Mouse (Mus musculus) ES-E14 (cell line): Measurements from ENCODE around the gene Shisa8. TPM values are rescaled to one million over a fixed set of nuclear protein-coding genes. Genes with fewer than 3 reads are reported as not detected.
A peak's percentile ranks its signal among the peaks of the same experiment; 100 is the strongest.

Experiments
- DNase-seq: peaks from one replicate; pipeline ENCODE4 v3.0.0-alpha.2; 2013; ENCODE audit warnings: low read depth, low spot score
- H3K27ac ChIP-seq: 2 replicates; pipeline ENCODE4 v1.5.1; 2012; ENCODE audit warnings: low read depth, mild to moderate bottlenecking, low read length, moderate library complexity, mixed read lengths; ENCODE audit not compliant: poor library complexity, insufficient read depth, severe bottlenecking
- H3K36me3 ChIP-seq: 2 replicates; pipeline ENCODE4 v1.6.1; 2012; ENCODE audit warnings: mild to moderate bottlenecking, low read length, moderate library complexity, mixed read lengths; ENCODE audit not compliant: control insufficient read depth, poor library complexity, insufficient read depth, severe bottlenecking
- H3K4me1 ChIP-seq, 2 experiments: fragments of 150-350 bp in 1 of 2; sonication (generic) in 1 of 2; 2 replicates each; pipeline ENCODE4 v1.6.1; 2012; ENCODE audit warnings: low read length in 2 of 2, mild to moderate bottlenecking in 1 of 2, mixed read lengths in 1 of 2; ENCODE audit not compliant: control insufficient read depth in 2 of 2, insufficient read depth in 2 of 2, poor library complexity in 1 of 2
- H3K4me3 ChIP-seq, 2 experiments: fragments of 150-350 bp in 1 of 2; sonication (generic) in 1 of 2; 2 replicates each; pipeline ENCODE4 v1.5.1; 2012; ENCODE audit warnings: low read length in 2 of 2, low read depth in 1 of 2, mild to moderate bottlenecking in 1 of 2, mixed read lengths in 1 of 2; ENCODE audit not compliant: insufficient read depth in 1 of 2, poor library complexity in 1 of 2, severe bottlenecking in 1 of 2
- H3K9ac ChIP-seq: 2 replicates; pipeline ENCODE4 v1.6.1; 2012; ENCODE audit warnings: low read depth, mild to moderate bottlenecking, low read length, mixed read lengths; ENCODE audit not compliant: poor library complexity, insufficient read depth, severe bottlenecking
- H3K9me3 ChIP-seq: fragments of 150-350 bp; sonication (generic); 2 replicates; pipeline ENCODE4 v1.6.1; 2012; ENCODE audit warnings: low read depth, mild to moderate bottlenecking, low read length; ENCODE audit not compliant: control insufficient read depth, insufficient read depth
- CHD2 ChIP-seq: IDR thresholded peaks from 2 replicates; pipeline ENCODE4 v1.6.1; 2014; ENCODE audit warnings: mild to moderate bottlenecking, low read depth, low read length, inconsistent platforms
- HCFC1 ChIP-seq: IDR thresholded peaks from 2 replicates; pipeline ENCODE4 v1.6.1; 2012; ENCODE audit warnings: low read length, inconsistent platforms, borderline replicate concordance; ENCODE audit not compliant: insufficient read depth
- MAFK ChIP-seq: IDR thresholded peaks from 2 replicates; pipeline ENCODE4 v1.6.1; 2014; ENCODE audit warnings: mild to moderate bottlenecking, low read depth, low read length, inconsistent platforms; ENCODE audit not compliant: insufficient read depth
- ZC3H11A ChIP-seq: IDR thresholded peaks from 2 replicates; pipeline ENCODE4 v1.6.1; 2012; ENCODE audit warnings: low read depth, mild to moderate bottlenecking, inconsistent platforms, low read length, borderline replicate concordance
- ZNF384 ChIP-seq: IDR thresholded peaks from 2 replicates; pipeline ENCODE4 v1.6.1; 2012; ENCODE audit warnings: low read depth, low read length, inconsistent platforms
- in situ Hi-C, 2 experiments: fragments of 600-800 bp; cut with MboI; formaldehyde crosslinking; loops; one replicate each; pipeline ENCODE4 v1.15.1; 2025; ENCODE audit warnings: low sequenced_read_pairs in 2 of 2, inconsistent platforms in 1 of 2; ENCODE audit not compliant: unreplicated experiment in 2 of 2
- total RNA-seq: library from RNA; depleted of rRNA; stranded (reverse); fragments of 300-350 nt; gene quantifications from 2 replicates; pipeline ENCODE4 v1.2.3, GENCODE M21; 2012; rRNA removed

Gene Shisa8
- total RNA-seq, 1 experiment = 4.1 TPM

GRCm38 (mm10) chr15:82158243-82159035 is 54.2 kb downstream of the Shisa8 start:
- no peak for DNase-seq
- TF ChIP-seq ZC3H11A (no peak), MAFK (no peak)
- H3K9ac ChIP-seq = no peak overlapping the region
- in situ Hi-C loops = no loop called here
- peaks cover 6 to 21% of the 10 kb centered on the region in 2 experiments; a peak in 3 of 4 replicates for H3K4me1 ChIP-seq
- H3K4me3 ChIP-seq = 0 out of 4 replicates have a peak overlapping the region, but pooled peaks of 1 of the 2 experiments have one; percentile 3
- H3K36me3 ChIP-seq = peaks cover 5% of the 10 kb centered on the region; the same call in 1 of the 2 replicates
- H3K9me3 ChIP-seq = no peaks in the 10 kb centered on the region
- no peak overlapping the region for H3K27ac ChIP-seq

DNA sequence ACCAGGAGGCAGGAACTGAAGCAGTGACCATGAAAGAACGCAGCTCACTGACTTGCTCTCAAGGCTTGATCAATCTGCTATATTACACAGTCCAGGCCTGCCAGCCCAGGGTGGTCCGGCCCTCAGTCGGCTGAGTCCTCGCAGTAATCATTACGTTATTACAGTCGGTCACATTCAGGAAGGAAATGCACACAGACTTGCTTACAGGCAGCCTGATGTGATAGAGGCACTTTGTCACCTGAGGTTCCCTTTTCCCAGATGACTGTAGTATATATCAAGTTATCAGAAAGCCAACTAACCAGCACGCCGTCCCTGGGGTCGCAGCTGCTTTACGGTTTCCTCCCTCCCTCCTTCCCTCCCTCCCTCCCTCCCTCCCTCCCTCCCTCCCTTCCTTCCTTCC is 55.7 kb downstream of the Shisa8 start:
- no peaks in the 10 kb centered on the region for H3K9me3 ChIP-seq
- TF ChIP-seq ZNF384 (no peak), MAFK (no peak), ZC3H11A (no peak)
- peaks cover 5% of the 10 kb centered on the region; the same call in 1 of the 2 replicates for H3K36me3 ChIP-seq
- peaks cover 4 to 26% of the 10 kb centered on the region in 2 experiments for H3K4me1 ChIP-seq
- in situ Hi-C loops = no loop called here
- no peak overlapping the region for H3K27ac ChIP-seq
- H3K9ac ChIP-seq = no peak overlapping the region
- H3K4me3 ChIP-seq = no peak overlapping the region
- DNase-seq = no peak

GRCm38 (mm10) chr15:82156298-82156697 is 56.3 kb downstream of the Shisa8 start:
- H3K4me1 ChIP-seq = peaks cover 4 to 26% of the 10 kb centered on the region in 2 experiments
- peaks cover 5% of the 10 kb centered on the region; the same call in 1 of the 2 replicates for H3K36me3 ChIP-seq
- H3K27ac ChIP-seq = no peak overlapping the region
- H3K9ac ChIP-seq = no peak overlapping the region
- DNase-seq = no peak
- TF ChIP-seq ZC3H11A = no peak
- no peak for TF ChIP-seq MAFK
- TF ChIP-seq ZNF384 = no peak
- TF ChIP-seq HCFC1 = no peak
- no peak for TF ChIP-seq CHD2
- no peak overlapping the region for H3K4me3 ChIP-seq
- in situ Hi-C loops = no loop called here
- H3K9me3 ChIP-seq = no peaks in the 10 kb centered on the region

Other genes starting within 250 kb of the Shisa8 start
- gene 1700029P11Rik, start 232.3 kb downstream of the Shisa8 start, total RNA-seq = 29.9 and 41.1 TPM in 2 replicates
- 69.1 and 84.6 TPM in 2 replicates for gene Xrcc6, start 225.0 kb downstream of the Shisa8 start, total RNA-seq
- gene Desi1, start 179.0 kb downstream of the Shisa8 start, total RNA-seq = 8.8 and 15.9 TPM in 2 replicates
- gene Snu13, start 165.2 kb downstream of the Shisa8 start, total RNA-seq = 212 and 293 TPM in 2 replicates
- gene 4930407I10Rik, start 153.7 kb downstream of the Shisa8 start, total RNA-seq = not detected in 2 replicates
- 0.40 and 0.42 TPM in 2 replicates for gene Mei1, start 142.8 kb downstream of the Shisa8 start, total RNA-seq
- 28.8 and 31.7 TPM in 2 replicates for gene Ccdc134, start 84.9 kb downstream of the Shisa8 start, total RNA-seq
- gene Srebf2, start 65.6 kb downstream of the Shisa8 start, total RNA-seq = 173 and 211 TPM in 2 replicates
- gene Tnfrsf13c, start 11.6 kb upstream of the Shisa8 start, total RNA-seq = 1.7 and 2.3 TPM in 2 replicates
- gene Cenpm, start 31.9 kb upstream of the Shisa8 start, total RNA-seq = 58.2 and 80.0 TPM in 2 replicates
- 1.0 and 1.2 TPM in 2 replicates for gene 1500009C09Rik, start 39.6 kb upstream of the Shisa8 start, total RNA-seq
- gene Sept3, start 62.1 kb upstream of the Shisa8 start, total RNA-seq = 5.9 and 8.2 TPM in 2 replicates
- gene Wbp2nl, start 86.1 kb upstream of the Shisa8 start, total RNA-seq = 2.0 and 2.1 TPM in 2 replicates
- gene Naga, start 126.1 kb upstream of the Shisa8 start, total RNA-seq = 17.6 and 35.3 TPM in 2 replicates
- 0.85 and 0.95 TPM in 2 replicates for gene Pheta2, start 126.1 kb upstream of the Shisa8 start, total RNA-seq
- 172 and 222 TPM in 2 replicates for gene Smdt1, start 126.1 kb upstream of the Shisa8 start, total RNA-seq
- 256 and 306 TPM in 2 replicates for gene Ndufa6, start 141.5 kb upstream of the Shisa8 start, total RNA-seq
- 0.94 and 2.3 TPM in 2 replicates for gene Cyp2d22, start 167.4 kb upstream of the Shisa8 start, total RNA-seq
- not detected in 2 replicates for gene Cyp2d11, start 181.2 kb upstream of the Shisa8 start, total RNA-seq
- not detected in 2 replicates for gene Cyp2d10, start 194.4 kb upstream of the Shisa8 start, total RNA-seq
- gene Cyp2d9, start 220.6 kb upstream of the Shisa8 start, total RNA-seq = not detected in 2 replicates